Mouse (Mus musculus) stomach, postnatal 0 days (tissue): ENCODE measurements around the gene Fbxl18.

Experiments used
- CTCF ChIP-seq: IDR thresholded peaks from 2 replicates; pipeline ENCODE4 v1.5.1; 2016; ENCODE audit warnings: antibody characterized with exemption, low read depth, mild to moderate bottlenecking, moderate library complexity
- EP300 ChIP-seq: optimal IDR thresholded peaks from 2 replicates; pipeline ENCODE3; 2016; ENCODE audit warnings: antibody characterized with exemption

GRCm38 (mm10) chr5:142935642-142936335, 40.6 kb upstream of the Fbxl18 start:
- peak; percentile 70 for TF ChIP-seq CTCF
- no peak for TF ChIP-seq EP300
